Mouse (Mus musculus): ENCODE data around the gene Pxmp4.

Gene Pxmp4

GRCm38 (mm10) chr2:154574271-154574670, 29.2 kb downstream of the Pxmp4 start:
- DNase-seq (ENCODE audit: extremely low read depth, low read depth, low spot score), result no peak

- no peak for DNase-seq (ENCODE audit: extremely low read depth, low read depth, low spot score)
Measured at GRCm38 (mm10) chr2:154572996-154573395, 30.5 kb downstream of the Pxmp4 start.

GRCm38 (mm10) chr2:154571976-154572375, 31.5 kb downstream of the Pxmp4 start:
- DNase-seq (ENCODE audit: extremely low read depth, low read depth, low spot score), result no peak

- no peak for DNase-seq (ENCODE audit: extremely low read depth, low read depth, low spot score)
Measured at GRCm38 (mm10) chr2:154571266-154571665, 32.2 kb downstream of the Pxmp4 start.

GRCm38 (mm10) chr2:154570666-154571065, 32.8 kb downstream of the Pxmp4 start:
- DNase-seq (ENCODE audit: extremely low read depth, low read depth, low spot score), result no peak

GRCm38 (mm10) chr2:154569836-154570286, 33.6 kb downstream of the Pxmp4 start, which contains the start of gene E2f1:
E2f1 (minus strand) TSS chr2:154569892.
- no peak for DNase-seq (ENCODE audit: extremely low read depth, low read depth, low spot score)

- DNase-seq (ENCODE audit: extremely low read depth, low read depth, low spot score), result no peak
Measured at GRCm38 (mm10) chr2:154569071-154569748, 34.3 kb downstream of the Pxmp4 start.

GRCm38 (mm10) chr2:154568329-154569070, 35.0 kb downstream of the Pxmp4 start:
- no peak for DNase-seq (ENCODE audit: extremely low read depth, low read depth, low spot score)

GRCm38 (mm10) chr2:154567766-154568165, 35.7 kb downstream of the Pxmp4 start:
- DNase-seq (ENCODE audit: extremely low read depth, low read depth, low spot score), result no peak

GRCm38 (mm10) chr2:154566641-154567040, 36.9 kb downstream of the Pxmp4 start:
- DNase-seq (ENCODE audit: extremely low read depth, low read depth, low spot score), result no peak

- DNase-seq (ENCODE audit: extremely low read depth, low read depth, low spot score), result no peak
Measured at GRCm38 (mm10) chr2:154565562-154565961, 37.9 kb downstream of the Pxmp4 start.

GRCm38 (mm10) chr2:154563612-154564170, 39.8 kb downstream of the Pxmp4 start:
- peak; percentile 76 for DNase-seq (ENCODE audit: extremely low read depth, low read depth, low spot score)

GRCm38 (mm10) chr2:154558264-154559039, 45.1 kb downstream of the Pxmp4 start, which contains the start of gene Necab3:
Necab3 (minus strand) TSS chr2:154558890.
- DNase-seq (ENCODE audit: extremely low read depth, low read depth, low spot score), result no peak

- no peak for DNase-seq (ENCODE audit: extremely low read depth, low read depth, low spot score)
Measured at GRCm38 (mm10) chr2:154557184-154557832, 46.2 kb downstream of the Pxmp4 start.

GRCm38 (mm10) chr2:154555235-154555634, 48.3 kb downstream of the Pxmp4 start:
- DNase-seq (ENCODE audit: extremely low read depth, low read depth, low spot score), result no peak

GRCm38 (mm10) chr2:154552424-154552907, 51.0 kb downstream of the Pxmp4 start:
- no peak for DNase-seq (ENCODE audit: extremely low read depth, low read depth, low spot score)

GRCm38 (mm10) chr2:154551927-154552326, 51.6 kb downstream of the Pxmp4 start:
- DNase-seq (ENCODE audit: extremely low read depth, low read depth, low spot score), result no peak

GRCm38 (mm10) chr2:154551476-154551875, 52.0 kb downstream of the Pxmp4 start, which contains the start of gene Actl10:
Actl10 (plus strand) TSS chr2:154551776.
- no peak for DNase-seq (ENCODE audit: extremely low read depth, low read depth, low spot score)

- DNase-seq (ENCODE audit: extremely low read depth, low read depth, low spot score), result no peak
Measured at GRCm38 (mm10) chr2:154550937-154551336, 52.6 kb downstream of the Pxmp4 start.

GRCm38 (mm10) chr2:154549886-154550189, 53.7 kb downstream of the Pxmp4 start:
- no peak for DNase-seq (ENCODE audit: extremely low read depth, low read depth, low spot score)
